Mouse (Mus musculus): ENCODE measurements around the gene AB124611. TPM values are rescaled to one million over a fixed set of nuclear protein-coding genes. Genes with fewer than 3 reads are reported as not detected.
"Not testable (repeated sequence)": the region's sequence is repeated elsewhere in the genome, so short reads cannot be mapped to it uniquely, and the experiment has no call there.

The AB124611 gene
- total RNA-seq, 4 experiments from 2014 or later = 0.37 to 2.2 (median 0.63) TPM

DNA sequence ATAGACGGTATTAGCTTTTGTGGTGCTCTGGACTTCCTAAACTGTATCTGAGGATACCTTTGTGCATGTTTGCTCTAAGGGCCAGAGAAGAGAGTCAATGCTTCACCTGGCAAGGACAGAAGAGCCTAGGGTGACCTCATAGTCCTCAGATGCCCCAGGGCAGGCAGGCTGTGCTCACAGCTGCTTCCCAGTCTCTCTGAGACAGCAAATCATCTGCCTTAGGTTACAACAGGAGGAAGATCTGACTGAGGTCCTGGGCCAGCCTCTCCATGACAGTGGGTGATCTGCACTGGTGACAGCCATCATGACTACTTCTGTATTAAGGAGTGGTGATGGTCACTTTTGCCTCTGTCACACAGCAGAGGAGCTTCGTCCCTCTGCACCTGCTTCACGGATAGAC, 33.2 kb downstream of the AB124611 start:
- DNase-seq (ENCODE audit: low spot score) = no peak

DNA sequence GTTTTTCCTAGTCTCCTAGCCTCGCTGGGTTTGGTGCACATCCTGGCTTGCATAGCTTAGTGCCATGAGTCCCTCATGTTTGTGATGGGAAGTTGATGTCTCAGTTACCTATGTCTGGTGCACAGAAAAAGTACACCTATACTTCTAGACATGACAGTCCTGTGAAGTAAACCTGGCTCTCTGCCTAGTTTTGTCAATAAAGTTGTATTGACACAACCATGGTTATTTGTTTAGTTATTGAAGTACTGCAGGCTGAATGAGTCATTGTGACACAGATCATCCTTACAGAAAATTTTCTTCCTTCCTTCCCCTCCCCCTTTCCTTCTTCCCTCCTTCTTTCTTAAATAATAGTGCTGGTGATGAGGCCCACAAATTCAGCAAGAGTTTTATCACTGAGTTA, 38.4 kb downstream of the AB124611 start:
- DNase-seq (ENCODE audit: low spot score) = no peak

DNA sequence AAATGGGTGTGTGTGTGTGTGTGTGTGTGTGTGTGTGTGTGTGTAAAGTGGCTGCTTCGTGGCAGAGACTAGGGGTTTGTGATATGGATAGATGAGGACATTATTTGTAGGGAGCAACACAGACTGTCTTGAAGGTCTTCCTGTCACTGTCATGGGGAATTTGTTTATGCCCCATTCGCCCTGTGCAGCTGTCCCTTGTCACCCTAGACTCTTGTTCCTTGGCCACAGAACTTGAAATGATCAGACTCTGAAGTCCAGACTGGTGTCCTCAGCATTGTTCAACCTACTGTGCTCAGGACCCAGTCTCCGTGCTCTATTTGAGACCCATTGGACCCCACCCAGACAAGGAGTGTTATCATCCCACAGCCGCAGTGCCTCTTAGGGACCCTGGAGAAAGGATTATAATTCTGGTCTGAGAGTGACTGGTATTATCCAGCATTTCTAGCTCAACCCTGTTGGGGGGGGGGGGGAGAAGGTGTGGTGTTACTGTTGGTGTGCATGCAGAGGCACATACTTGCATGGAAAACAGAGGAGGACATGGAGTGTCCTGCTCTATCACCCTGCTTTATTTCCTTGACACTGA, 39.1 kb downstream of the AB124611 start:
- DNase-seq (ENCODE audit: low spot score) = no peak

DNA sequence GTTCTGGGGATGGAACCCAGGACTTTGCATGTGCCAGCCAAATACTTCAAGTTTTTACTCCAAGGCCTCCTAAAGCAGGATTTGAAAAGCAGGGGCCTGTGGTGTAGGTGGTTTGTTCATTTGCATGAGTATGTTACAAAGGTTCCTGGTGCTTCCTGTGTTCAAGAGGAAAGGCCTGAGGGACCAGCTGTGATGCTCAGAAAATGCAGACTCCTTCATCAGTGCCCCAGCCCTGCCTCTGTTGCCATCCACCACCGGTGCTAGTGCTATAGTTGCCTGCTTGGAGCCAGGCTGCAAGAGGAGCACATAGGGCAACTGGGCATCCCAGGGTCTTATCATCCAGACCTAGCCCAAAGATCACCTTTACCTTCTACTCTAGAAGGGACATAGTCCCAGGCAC, 40.6 kb downstream of the AB124611 start:
- no peak for DNase-seq (ENCODE audit: low spot score)

GRCm38 (mm10) chr9:21567051-21567450, 41.1 kb downstream of the AB124611 start:
- DNase-seq (ENCODE audit: low spot score) = no peak

- no peak for DNase-seq (ENCODE audit: low spot score)
These were observed 42.8 kb downstream of the AB124611 start for GRCm38 (mm10) chr9:21568657-21569255.

DNA sequence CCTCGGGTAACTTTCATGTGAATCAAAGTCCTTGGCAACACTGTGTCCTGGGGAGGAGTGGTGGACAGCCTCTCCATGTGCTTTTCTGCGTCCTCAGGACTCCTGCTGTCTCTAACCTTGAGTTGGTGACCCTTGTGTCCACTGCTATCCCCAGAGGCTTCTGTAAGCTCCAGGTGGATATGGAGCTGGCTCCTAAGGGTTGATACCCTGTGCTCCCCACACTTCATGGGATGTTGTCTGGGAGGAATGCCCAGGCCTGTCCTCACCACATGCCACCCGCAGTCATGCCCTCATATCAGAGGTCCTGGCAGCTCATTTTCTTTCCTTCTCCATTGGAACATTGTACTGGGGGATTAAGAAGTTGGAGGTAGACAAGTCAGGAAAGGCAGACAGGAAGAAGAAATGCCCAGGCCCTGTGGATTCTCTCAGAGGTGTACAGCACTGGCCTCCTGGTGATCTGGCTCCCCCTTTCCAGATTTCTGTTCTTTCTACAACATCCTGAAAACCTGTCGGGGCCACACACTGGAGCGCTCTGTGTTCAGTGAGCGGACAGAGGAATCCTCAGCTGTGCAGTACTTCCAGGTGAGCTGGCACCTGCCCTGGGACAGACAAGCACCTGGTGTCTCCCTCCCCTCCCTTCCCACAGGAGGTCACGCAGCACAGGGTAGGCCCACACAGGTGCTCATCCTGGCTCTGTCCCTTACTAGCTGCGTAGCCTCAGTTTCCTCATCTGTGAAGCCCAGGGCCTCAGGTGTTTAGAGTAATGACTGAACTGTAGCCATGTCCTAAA, 48.2 kb downstream of the AB124611 start:
- DNase-seq (ENCODE audit: low spot score) = no peak

DNA sequence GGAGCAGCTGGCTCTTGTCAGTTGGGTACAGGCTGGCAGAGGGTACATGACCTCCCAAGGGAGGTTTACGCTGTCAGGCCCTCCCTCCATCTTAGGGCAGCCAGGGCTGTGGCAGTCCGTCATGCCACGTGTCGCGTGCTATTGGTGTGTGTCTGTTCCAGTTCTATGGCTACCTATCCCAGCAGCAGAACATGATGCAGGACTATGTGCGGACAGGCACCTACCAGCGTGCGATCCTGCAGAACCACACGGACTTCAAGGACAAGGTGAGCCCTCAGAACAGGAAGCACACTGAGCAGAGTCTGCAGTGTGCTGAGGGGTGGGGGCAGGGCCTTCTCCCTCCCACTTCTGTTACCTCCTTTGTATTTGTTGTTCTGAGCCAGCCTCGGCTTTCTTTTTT, 49.3 kb downstream of the AB124611 start:
- no peak for DNase-seq (ENCODE audit: low spot score)

DNA sequence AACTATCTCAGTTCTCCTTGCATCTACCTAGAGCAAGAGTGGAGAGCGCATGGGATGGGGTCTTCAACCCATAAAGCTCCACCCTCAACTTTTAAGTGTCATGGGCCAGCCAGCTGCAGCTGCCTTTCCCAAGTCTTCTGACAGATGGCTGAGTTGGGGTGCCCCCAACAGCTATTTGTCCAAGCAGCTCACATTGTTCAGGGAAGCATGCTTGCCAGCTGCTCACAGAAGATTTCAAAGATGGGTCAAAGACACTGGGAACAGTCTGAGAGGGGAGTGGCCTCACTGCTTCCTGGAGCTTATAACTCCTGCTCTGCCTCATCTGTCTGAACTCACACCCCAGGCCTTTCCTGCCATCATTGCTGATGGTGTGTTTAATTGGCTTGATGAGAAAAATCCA, 50.3 kb downstream of the AB124611 start:
- DNase-seq (ENCODE audit: low spot score) = no peak

DNA sequence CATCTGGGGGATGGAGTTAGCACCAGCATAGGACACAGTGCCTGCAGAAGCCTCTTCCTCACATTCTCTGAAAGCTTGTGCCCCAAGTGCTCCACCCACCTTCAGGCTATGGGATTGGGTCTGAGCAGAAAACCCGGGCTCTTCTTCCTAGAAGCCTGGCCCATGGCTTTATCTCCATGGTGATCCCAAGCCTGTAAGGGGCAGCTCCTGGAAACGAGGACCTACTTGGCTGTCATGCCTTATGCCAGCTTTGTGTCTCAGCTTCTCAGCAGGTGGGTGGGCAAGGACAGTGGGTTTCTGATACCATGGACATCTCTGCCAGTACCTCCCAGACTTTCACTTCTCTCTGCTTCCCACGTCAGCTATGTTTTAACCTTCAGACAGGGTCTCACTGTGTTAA, 52.2 kb downstream of the AB124611 start:
- no peak for DNase-seq (ENCODE audit: low spot score)

DNA sequence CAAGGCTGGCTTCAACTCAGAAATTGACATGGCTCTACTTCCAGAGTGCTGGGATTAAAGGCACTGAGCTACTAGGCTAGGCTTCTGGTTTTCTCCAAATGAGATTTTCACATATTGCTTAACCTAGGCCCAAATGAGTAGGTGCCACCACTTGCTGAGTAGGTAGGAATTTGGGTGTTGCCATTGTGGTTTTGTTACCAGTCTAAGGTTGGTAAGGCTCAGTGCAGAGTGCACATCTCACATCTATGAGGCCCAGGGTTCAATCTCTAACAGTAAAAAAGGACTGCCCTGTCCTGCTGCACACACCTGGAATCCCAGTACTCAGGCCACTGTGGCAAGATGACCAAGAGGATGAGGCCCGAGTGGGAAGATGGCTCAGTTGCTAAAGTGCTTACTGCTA, 59.4 kb downstream of the AB124611 start:
- DNase-seq (ENCODE audit: low spot score) = no peak

- DNase-seq (ENCODE audit: low spot score) = no peak
These were observed 61.8 kb downstream of the AB124611 start for GRCm38 (mm10) chr9:21587678-21588349.

- DNase-seq (ENCODE audit: low spot score) = no peak
These were observed 62.4 kb downstream of the AB124611 start for GRCm38 (mm10) chr9:21588350-21588749.

GRCm38 (mm10) chr9:21589538-21589937, 63.6 kb downstream of the AB124611 start:
- DNase-seq (ENCODE audit: low spot score) = no peak

DNA sequence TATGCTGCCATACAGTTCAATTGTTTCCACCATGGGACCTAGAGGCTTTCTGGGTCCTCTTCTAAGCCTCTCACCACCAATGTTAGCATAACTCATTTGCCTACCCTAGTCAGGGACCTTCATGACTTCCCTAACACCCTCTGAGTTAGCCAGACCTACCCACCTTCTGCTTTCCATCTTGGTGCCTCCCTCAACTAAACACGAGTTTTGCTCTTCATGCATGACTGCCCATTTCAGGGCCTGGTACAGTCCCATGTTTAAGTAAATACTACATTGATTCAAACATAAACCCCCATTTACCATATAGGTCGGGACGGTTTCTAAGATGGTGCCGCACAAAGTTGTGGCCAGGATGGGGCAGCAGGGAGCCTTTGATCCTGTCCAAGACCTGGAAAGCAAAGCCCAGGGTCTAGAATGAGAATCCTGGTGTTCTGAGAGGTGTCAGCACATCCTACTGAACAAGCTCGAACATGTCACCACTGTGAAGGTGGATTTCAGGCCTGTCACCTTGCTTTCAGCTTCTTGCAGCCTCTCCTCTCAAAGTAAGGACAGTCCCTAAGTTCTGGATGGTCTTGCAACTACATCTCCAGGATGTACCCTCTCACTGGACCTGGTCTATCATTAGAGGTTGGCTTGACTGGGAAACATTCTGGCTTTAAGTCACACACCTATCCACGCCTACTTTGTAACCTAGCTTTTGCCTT, 65.3 kb downstream of the AB124611 start:
- DNase-seq (ENCODE audit: low spot score) = no peak

DNA sequence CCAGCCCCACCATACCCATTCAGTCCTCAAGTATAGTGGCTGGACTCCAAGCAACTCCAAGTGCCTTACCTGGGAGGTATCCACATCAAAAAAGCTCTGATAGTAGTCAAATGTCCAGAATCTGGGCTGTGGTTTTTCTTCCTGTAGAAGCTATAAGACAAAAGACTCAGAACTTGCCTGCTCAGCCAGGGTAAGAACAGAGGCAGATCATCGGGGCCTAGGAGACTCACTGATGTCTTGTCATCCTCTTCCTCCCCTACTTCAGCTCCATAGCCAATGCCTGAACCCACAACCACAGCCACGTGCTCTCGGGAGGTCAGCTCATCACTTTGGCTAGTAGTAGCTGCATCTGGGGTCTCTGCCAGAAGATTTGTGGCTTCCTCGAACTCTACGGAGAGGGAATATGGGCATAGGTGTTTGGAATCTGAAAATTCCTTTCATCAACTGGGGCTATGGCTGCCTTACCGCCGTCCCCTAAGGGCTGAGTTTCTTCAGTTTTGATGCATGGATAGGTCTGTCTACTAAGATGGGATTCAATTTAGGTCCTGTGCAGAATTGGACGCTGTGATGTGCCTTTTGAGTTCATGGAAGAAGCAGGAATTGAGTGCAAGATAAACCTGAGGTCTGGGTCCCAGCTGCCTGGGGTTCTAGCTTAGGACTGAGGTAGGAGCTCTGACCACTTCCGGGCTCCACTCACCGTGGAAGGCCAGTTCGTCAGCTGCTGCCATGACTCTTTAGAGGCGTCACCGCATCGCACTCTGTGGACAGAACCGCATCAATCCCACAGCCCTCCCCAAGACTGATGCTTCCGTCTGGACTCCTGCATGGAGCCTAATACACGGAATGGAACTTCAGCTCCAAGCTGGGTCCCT, 66.1 kb downstream of the AB124611 start:
- no peak for DNase-seq (ENCODE audit: low spot score)

GRCm38 (mm10) chr9:21592703-21593121, 66.7 kb downstream of the AB124611 start, which contains the start of the genes Timm29 and Yipf2:
Timm29 (plus strand) TSS chr9:21592722.
Yipf2 (minus strand) TSS chr9:21592828.
- peak; percentile 96 for DNase-seq (ENCODE audit: low spot score)

DNA sequence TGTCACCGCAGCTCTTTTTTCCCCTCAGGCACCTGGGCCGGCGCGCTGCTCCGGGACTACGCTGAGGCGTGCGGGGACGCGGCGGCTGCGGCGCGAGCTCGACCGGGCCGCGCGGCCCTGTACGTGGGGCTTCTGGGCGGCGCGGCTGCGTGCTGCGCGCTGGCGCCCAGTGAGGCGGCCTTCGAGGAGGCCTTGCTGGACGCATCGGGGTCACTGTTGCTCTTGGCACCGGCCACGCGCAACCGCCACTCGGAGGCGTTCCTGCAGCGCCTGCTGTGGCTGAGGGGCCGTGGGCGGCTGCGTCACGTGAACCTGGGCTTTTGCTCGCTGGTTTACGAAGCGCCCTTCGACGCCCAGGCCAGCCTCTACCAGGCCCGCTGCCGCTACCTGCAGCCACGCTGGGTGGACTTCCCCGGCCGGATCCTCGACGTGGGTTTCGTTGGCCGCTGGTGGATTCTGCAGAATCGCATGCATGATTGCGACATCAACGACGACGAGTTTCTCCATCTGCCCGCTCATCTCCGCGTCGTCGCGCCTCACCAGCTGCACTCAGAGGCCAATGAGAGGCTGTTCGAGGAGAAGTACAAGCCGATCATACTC, 67.2 kb downstream of the AB124611 start:
- DNase-seq (ENCODE audit: low spot score) = no peak

DNA sequence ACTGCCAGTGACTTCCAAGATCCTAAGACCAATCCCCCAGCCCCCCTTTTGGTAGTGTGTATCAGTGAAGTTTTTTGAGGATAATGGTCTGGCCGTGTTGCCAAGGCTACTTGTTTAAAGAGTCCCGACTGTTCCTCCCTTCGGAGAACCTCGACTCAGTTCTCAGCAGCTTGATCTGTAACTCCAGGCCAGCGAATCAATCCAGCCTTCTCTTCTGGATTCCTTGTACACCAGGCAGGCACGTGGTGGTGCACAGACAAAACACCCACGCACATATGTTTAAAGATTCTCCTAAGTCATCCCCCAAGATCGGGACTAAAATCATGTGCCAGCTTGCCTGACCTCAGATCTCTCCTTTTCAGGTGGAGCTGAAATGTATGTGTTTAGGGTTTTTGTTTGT, 68.4 kb downstream of the AB124611 start:
- DNase-seq (ENCODE audit: low spot score) = not testable (repeated sequence)

DNA sequence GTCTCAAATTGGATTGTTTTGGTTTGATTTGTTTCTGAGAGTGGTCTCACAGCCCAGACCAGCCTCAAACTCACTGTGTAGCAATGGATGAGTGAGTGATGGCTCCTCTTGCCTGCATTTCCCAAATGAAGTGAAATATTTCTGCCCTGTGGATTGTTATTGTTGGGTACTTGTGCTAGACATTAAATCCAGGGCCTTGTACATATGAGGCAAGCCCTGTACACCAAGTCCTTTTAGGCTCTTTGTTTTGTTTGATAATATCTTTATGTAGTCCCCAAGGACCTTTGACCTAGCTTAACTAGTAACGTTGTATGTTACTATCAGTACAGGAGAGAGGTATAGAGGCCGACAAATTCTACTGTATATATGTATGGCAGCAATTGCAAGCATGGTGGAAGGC, 68.9 kb downstream of the AB124611 start:
- DNase-seq (ENCODE audit: low spot score) = no peak

All from heart, adult 8-10 months (tissue).